Mouse (Mus musculus) neural tube, embryonic 15.5 days (tissue): ENCODE results near the gene Mrpl34. TPM values are rescaled to one million over a fixed set of nuclear protein-coding genes. Genes with fewer than 3 reads are reported as not detected.

ENCODE experiments used
- ATAC-seq: fragments of 200-750 bp; cut with Nextera tagmentation; 2 replicates; pipeline ENCODE4 v1.8.0; 2017; ENCODE audit warnings: mild to moderate bottlenecking, moderate TSS enrichment, moderate library complexity; ENCODE audit not compliant: low FRiP score
- H3K27ac ChIP-seq: fragments of 300-500 bp; sonication (generic); replicated peaks from 2 replicates; pipeline ENCODE4 v1.5.1; 2015; ENCODE audit warnings: mild to moderate bottlenecking, inconsistent platforms
- H3K27me3 ChIP-seq: fragments of 300-500 bp; sonication (generic); replicated peaks from 2 replicates; pipeline ENCODE4 v1.6.1; 2015; ENCODE audit warnings: inconsistent platforms
- H3K36me3 ChIP-seq: fragments of 300-500 bp; sonication (generic); 2 replicates; pipeline ENCODE4 v1.6.1; 2015; ENCODE audit warnings: inconsistent platforms
- H3K4me1 ChIP-seq: fragments of 300-500 bp; sonication (generic); 2 replicates; pipeline ENCODE4 v1.6.1; 2015; ENCODE audit warnings: inconsistent platforms
- H3K4me2 ChIP-seq: fragments of 300-500 bp; sonication (generic); 2 replicates; pipeline ENCODE4 v1.6.1; 2015; ENCODE audit warnings: inconsistent platforms, mild to moderate bottlenecking, moderate library complexity
- H3K4me3 ChIP-seq: fragments of 300-500 bp; sonication (generic); replicated peaks from 2 replicates; pipeline ENCODE4 v1.5.1; 2015; ENCODE audit warnings: mild to moderate bottlenecking, inconsistent platforms
- H3K9ac ChIP-seq: fragments of 300-500 bp; sonication (generic); replicated peaks from 2 replicates; pipeline ENCODE4 v1.6.1; 2015; ENCODE audit warnings: mild to moderate bottlenecking, inconsistent platforms
- H3K9me3 ChIP-seq: fragments of 300-500 bp; sonication (generic); replicated peaks from 2 replicates; pipeline ENCODE4 v1.6.1; 2016; ENCODE audit warnings: inconsistent platforms
- WGBS: fragments of 180-500 bp; shearing (Covaris S2); methylation state at CpG from one replicate; pipeline ENCODE4 v1.1.7; 2015; ENCODE audit warnings: mixed read lengths; 5-methylcytosine and 5-hydroxymethylcytosine counted together
- polyA plus RNA-seq: library from polyadenylated mRNA; unstranded; fragments of >200 nt; fragmentation: Nextera tagmentation; extraction: Ambion mirVana; gene quantifications from 2 replicates; pipeline ENCODE4 v1.2.1, GENCODE M21; 2015

Mrpl34 gene
- polyA plus RNA-seq, 1 experiment from 2014 or later = 182 TPM

DNA sequence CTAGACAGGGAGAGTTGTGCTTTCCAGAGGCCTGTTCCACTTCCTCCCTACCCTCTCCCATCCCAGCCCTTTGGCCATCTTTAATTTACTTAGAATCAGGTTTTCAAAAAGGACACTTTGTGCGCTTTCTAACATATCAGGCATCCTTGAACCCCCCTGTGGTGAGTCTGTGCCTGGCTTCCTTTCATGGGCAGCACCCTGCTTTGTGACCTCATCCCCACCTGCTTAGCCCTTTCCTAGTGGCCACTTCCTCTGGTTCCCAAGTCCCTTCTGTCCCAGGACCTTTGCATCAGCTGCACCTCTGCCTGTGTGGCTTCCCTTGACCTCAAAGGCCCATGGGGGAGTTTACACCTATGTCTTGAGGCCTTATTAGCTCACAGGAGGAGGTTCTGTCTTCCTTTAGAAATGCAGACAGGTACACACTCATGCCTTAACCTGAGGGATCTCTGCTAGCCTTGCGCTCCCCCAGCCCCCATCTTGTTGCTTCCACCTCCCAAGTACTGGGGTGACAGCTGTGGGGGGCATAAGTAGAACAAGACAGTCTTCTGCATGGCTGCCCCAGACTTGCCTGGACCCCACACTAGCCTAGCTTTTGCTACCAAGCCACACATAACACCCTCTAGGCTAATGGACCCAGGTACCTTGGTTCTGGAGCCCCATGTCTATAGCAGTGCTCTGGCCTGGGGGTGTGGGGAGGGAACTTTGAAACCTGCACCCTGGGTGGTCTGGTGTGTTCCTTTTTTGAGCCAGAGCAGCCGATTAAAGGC lies 5.6 kb downstream of the Mrpl34 start:
- Histone ChIP-seq H3K27ac (peak overlapping the region; percentile 90; the same call in 1 of the 2 replicates), H3K4me3 (peak overlapping the region; percentile 83), H3K27me3 (no peaks in the 10 kb centered on the region), H3K4me1 (peaks cover 31% of the 10 kb centered on the region), H3K9ac (peak overlapping the region; percentile 72), H3K36me3 (peaks cover 45% of the 10 kb centered on the region), H3K4me2 (peak overlapping the region; percentile 89), H3K9me3 (no peaks in the 10 kb centered on the region)
- 92% methylated on average over 3 of the region's 3 CpGs for WGBS
- no peak for ATAC-seq

GRCm38 (mm10) chr8:71470913-71471255 lies 6.1 kb downstream of the Mrpl34 start:
- H3K4me1 ChIP-seq = peaks cover 31% of the 10 kb centered on the region
- H3K9ac ChIP-seq = no peak overlapping the region
- no peak overlapping the region for H3K4me3 ChIP-seq
- no peak overlapping the region for H3K4me2 ChIP-seq
- H3K27me3 ChIP-seq = no peaks in the 10 kb centered on the region
- WGBS = 89% methylated on average over 5 of the region's 5 CpGs
- H3K9me3 ChIP-seq = no peaks in the 10 kb centered on the region
- no peak for ATAC-seq
- H3K27ac ChIP-seq = no peak overlapping the region
- H3K36me3 ChIP-seq = peaks cover 45% of the 10 kb centered on the region

- Histone ChIP-seq H3K9ac (no peak overlapping the region), H3K27ac (no peak overlapping the region), H3K4me1 (peaks cover 35% of the 10 kb centered on the region), H3K36me3 (peaks cover 45% of the 10 kb centered on the region), H3K4me2 (no peak overlapping the region), H3K4me3 (no peak overlapping the region), H3K9me3 (no peaks in the 10 kb centered on the region), H3K27me3 (no peaks in the 10 kb centered on the region)
- WGBS = 95% methylated on average over 17 of the region's 17 CpGs
- no peak for ATAC-seq
These were observed 7.1 kb downstream of the Mrpl34 start for GRCm38 (mm10) chr8:71471861-71472260.

DNA sequence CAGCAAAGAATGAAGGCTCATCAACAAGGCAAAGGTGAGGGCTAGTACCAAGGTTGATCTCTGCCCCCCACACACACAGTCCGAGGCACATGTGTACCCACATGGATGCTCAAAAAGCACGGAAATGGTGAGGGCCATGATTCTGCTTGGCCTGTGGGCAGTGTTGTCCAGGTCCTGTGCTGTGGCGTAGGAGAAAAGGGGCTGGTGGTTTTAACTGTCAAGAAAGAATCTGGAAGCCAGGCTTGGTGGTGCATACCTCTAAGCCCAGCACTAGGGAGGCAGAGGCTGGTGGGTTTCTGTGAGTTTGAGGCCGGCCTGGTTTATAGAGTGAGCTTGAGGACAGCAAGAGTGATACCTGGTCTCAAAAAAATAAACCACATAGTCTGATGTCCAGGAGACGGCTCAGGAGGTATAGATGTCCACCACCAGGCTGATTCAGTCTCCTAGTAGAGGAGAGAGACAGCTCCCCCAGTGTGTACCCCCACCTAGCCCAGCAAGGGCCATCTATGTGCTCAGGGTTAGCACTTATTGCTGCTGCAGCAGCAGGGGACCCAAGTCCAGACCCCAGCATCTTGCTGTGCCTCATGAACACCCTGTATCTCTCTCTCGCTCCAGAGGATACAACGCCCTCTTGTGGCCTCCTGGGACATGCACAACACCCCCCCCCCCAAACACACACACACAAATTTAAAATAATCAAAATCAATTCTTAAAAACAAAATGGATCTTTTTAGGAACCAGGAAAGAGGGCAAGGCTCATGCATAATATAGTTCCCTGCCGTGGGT lies 8.0 kb downstream of the Mrpl34 start:
- Histone ChIP-seq H3K4me1 (peaks cover 44% of the 10 kb centered on the region), H3K9ac (no peak overlapping the region), H3K4me2 (no peak overlapping the region), H3K36me3 (peaks cover 45% of the 10 kb centered on the region), H3K27me3 (no peaks in the 10 kb centered on the region), H3K27ac (no peak overlapping the region), H3K4me3 (no peak overlapping the region), H3K9me3 (no peaks in the 10 kb centered on the region)
- 93% methylated on average over 8 of the region's 8 CpGs for whole genome bisulfite sequencing
- no peak for ATAC-seq

DNA sequence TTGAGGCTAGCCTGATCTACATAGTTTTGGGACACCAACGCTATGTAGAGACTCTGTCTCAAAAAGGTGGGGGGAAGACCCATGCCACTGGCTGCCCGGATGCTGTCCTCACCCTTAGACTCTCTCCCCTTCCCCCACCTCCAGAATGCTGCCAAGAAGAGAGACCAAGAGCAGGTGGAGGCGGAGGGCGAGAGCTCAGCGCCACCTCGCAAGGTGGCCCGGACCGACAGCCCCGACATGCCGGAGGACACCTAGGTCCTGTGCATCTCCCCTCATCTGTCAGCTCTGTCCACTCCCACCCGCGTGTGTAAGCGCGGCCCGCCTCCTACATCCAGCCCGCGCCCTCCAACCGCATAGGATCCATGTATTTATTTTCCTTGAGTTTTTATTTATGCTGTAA lies 9.6 kb downstream of the Mrpl34 start:
- H3K27ac ChIP-seq = no peak overlapping the region
- H3K9ac ChIP-seq = no peak overlapping the region
- H3K9me3 ChIP-seq = no peaks in the 10 kb centered on the region
- WGBS = 96% methylated on average over 18 of the region's 18 CpGs
- peaks cover 58% of the 10 kb centered on the region for H3K36me3 ChIP-seq
- no peak overlapping the region for H3K4me3 ChIP-seq
- peaks cover 41% of the 10 kb centered on the region for H3K4me1 ChIP-seq
- no peak for ATAC-seq
- H3K27me3 ChIP-seq = no peaks in the 10 kb centered on the region
- H3K4me2 ChIP-seq = no peak overlapping the region

DNA sequence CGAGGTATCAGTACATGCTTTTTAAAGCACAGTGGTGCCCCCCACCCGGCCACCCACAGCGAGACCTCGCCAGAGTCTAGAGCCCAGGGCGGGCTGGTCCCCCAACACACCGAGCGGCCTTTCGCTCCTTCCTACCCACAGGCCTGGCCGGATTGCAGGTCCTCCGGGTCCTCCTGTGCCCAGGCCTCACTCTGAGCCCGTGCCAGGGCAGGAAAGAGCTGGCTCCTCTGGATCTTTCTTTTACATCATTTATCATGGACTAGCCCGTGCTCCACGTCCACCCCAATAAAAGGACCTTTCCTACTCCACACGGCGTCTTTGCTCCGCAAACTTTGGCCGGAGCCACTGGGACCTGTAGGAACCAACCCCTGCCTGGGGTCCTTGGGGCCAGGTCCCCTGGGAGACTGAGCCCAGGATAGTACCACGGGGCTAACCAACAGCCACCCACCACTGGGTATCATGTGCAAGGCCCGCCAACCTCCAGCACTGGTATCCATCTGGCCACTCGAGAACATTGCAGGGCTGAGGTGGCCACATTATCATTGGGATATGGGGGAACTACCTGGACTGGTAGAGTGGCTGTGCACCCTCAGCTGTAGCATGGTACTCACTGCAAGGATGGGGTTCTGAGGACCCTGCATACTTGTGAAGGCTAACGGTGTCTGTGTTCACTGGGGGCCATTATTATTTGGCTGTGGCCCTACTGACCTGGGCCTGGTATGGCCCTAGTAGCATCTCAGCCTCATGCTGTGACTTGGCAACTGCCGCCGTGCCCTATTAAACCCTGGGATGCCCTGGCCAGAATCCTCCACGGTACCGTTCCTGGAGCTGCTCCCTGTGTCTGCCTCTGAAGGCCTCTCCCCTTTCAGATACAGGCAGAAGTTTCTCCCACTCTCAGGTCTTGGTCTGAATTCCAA lies 10.3 kb downstream of the Mrpl34 start:
- Histone ChIP-seq H3K36me3 (peaks cover 64% of the 10 kb centered on the region), H3K27me3 (no peaks in the 10 kb centered on the region), H3K9ac (no peak overlapping the region), H3K9me3 (no peaks in the 10 kb centered on the region), H3K4me3 (peak overlapping the region; percentile 56; the same call in 1 of the 2 replicates), H3K4me1 (peaks cover 36% of the 10 kb centered on the region), H3K4me2 (0 out of 2 replicates have a peak overlapping the region, but pooled peaks have one; percentile 81), H3K27ac (peak overlapping the region; percentile 93)
- ATAC-seq = no peak
- WGBS = 89% methylated on average over 25 of the region's 25 CpGs

GRCm38 (mm10) chr8:71475702-71476075 lies 10.9 kb downstream of the Mrpl34 start:
- ATAC-seq = peak; percentile 5; the same call in 1 of the 2 replicates
- 31% methylated on average over 4 of the region's 4 CpGs for WGBS
- peaks cover 70% of the 10 kb centered on the region for H3K36me3 ChIP-seq

DNA sequence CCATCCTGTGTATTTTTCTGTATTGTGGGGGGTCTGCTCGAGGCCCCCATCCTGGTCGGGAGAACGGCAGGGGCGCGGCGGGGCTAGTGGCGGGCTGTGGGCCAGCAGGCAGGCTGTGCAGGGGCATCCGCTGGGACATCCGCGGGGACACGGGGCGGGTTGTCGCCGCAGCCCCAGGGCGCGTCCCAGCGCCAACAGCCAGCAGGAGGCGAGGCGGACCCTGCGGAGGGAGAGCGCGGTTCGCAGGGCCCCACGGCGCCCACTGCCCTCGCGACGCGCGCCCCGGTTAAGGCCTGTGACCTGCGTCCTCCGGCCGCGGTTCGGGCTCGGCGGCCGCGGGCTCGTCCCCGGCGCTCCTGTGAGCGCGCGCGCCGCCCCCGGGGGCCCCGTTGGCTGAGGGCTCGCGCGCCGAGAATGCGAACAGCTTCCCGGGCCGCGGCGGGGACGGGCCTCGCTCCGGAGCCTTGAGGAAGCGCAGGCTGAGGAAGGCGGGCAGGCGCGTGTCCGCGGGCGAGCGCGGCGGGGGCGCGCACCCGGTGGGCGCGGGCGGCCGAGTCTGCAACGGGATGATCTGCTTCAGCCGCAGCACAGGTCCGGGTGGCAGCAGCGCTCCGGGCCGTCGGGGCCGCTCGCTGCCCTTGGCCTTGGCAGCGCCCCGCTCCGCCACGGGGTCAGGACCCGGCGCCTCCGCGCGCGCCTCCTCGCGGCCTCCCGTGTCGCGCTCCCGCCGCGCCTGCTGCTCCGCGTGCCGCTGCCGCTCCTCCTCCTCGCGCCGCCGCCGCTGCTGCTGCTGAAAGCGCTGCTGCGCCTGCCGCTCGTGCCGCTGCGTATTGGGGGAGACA lies 11.6 kb downstream of the Mrpl34 start:
- Histone ChIP-seq H3K9me3 (no peaks in the 10 kb centered on the region), H3K4me1 (peaks cover 25% of the 10 kb centered on the region), H3K4me3 (peak overlapping the region; percentile 56), H3K27me3 (no peaks in the 10 kb centered on the region), H3K4me2 (peak overlapping the region; percentile 81), H3K36me3 (peaks cover 70% of the 10 kb centered on the region), H3K9ac (peak overlapping the region; percentile 65), H3K27ac (peak overlapping the region; percentile 93)
- ATAC-seq = peak; percentile 79
- under 1% methylated on average over 76 of the region's 121 CpGs for WGBS

More at GRCm38 (mm10) chr8:71475702-71476075, 10.9 kb downstream of the Mrpl34 start:
- peak overlapping the region; percentile 81 for H3K4me2 ChIP-seq
- no peaks in the 10 kb centered on the region for H3K27me3 ChIP-seq
- peak overlapping the region; percentile 65 for H3K9ac ChIP-seq
- H3K4me1 ChIP-seq = peaks cover 30% of the 10 kb centered on the region
- no peaks in the 10 kb centered on the region for H3K9me3 ChIP-seq
- peak overlapping the region; percentile 93 for H3K27ac ChIP-seq
- peak overlapping the region; percentile 56 for H3K4me3 ChIP-seq

DNA sequence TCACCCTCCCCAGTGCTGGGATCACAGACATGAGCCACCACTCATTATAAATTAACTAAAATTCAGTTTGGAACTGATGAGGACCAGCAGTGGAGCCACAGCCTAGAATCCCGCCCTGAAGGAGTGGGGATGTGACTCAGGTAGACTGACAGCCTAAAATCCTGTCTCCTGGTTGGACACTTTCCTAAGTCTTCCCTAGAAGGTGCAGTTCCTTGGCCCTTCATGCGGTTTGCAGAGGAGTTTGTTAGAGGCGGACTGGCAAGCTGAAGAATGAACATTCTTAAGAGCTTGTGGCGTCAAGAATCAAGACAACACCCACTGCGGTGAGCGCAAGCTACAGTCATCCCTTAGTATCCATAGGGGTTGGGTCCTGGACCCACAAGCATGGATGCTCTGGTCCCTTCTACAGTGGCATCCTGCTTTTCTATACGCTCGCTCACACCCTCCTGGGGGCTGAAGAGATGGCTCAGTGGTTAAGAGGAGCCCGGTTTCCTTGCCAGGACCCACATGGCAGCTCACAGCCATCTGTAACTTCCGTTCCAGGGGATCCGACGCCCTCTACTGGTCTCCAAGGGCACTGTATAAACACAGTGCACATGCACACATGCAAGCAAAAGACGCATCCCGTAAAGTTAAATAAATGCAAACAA lies 12.6 kb downstream of the Mrpl34 start:
- 0 out of 2 replicates have a peak, but pooled peaks have one; percentile 0 for ATAC-seq
- peak overlapping the region; percentile 81 for H3K4me2 ChIP-seq

DNA sequence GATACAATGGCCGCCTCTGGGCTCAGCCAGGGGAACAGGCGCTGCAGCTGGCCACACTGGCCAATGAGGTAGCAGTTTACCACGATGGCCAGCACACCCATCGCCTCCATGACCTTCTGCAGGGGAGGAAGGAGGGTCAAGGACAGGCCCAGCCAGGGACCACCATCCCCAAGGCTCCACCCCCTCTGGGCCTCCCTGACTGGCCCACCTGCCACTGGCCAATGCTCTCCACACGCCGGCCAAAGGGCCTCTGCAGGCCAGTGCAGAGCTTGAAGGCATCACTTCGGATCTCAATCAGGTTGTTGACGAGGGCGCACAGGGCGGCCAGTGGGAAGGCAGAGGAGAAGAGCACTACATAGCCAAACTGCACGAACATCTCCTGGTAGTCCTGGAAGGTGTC lies 14.2 kb downstream of the Mrpl34 start:
- Histone ChIP-seq H3K4me1 (peaks cover 39% of the 10 kb centered on the region), H3K27me3 (no peaks in the 10 kb centered on the region), H3K36me3 (peaks cover 54% of the 10 kb centered on the region), H3K9ac (no peak overlapping the region), H3K27ac (no peak overlapping the region), H3K4me2 (no peak overlapping the region), H3K9me3 (no peaks in the 10 kb centered on the region), H3K4me3 (no peak overlapping the region)
- no peak for ATAC-seq
- 94% methylated on average over 11 of the region's 11 CpGs for WGBS

More for the DNA sequence above, 12.6 kb downstream of the Mrpl34 start:
- H3K4me3 ChIP-seq = peak overlapping the region; percentile 56
- 41% methylated on average over 14 of the region's 14 CpGs for WGBS
- peak overlapping the region; percentile 65 for H3K9ac ChIP-seq
- no peaks in the 10 kb centered on the region for H3K9me3 ChIP-seq
- H3K36me3 ChIP-seq = peaks cover 65% of the 10 kb centered on the region
- H3K4me1 ChIP-seq = peaks cover 28% of the 10 kb centered on the region
- peak overlapping the region; percentile 93 for H3K27ac ChIP-seq
- H3K27me3 ChIP-seq = no peaks in the 10 kb centered on the region
